ENCODE assay signal across 13 mouse cellular contexts in the genomic region with DNA sequence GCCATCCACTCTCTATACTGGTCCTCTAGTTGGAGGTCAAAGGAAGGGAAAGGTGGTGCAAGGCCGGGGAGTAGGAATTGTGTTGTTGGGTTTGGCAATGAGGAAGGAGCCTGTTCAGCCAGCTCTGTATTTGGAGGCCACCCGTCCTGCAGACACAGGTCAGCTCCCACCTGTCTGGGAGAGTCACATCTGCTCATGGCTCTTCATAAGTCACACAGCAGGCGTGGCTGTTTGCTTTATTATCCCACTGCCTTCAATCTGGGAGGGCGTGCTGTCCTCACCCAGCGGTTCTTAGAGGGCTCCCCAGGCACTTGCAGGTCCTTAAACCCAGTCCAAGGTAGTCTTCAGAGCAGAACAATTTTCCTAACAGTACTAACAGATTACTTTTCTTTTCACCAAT. TPM values are rescaled to one million over a fixed set of nuclear protein-coding genes. Genes with fewer than 3 reads are reported as not detected.
DNase-seq lines count a peak whose midpoint lies in the region; ATAC-seq and TF ChIP-seq lines count a peak whose summit lies in the region.
"Had no signal": no experiment of that assay in that cellular context is flagged by ENCODE, and none has a peak within 500 bp of the region (broad histone marks: within the 10 kb centered on the region; RNA-seq: fewer than 3 reads in every experiment).

No protein-coding gene starts in this region.

- no peak overlapping the region for H3K4me3 ChIP-seq in midbrain, embryonic 10.5 days
- no peak overlapping the region for H3K4me3 ChIP-seq in midbrain, embryonic 11.5 days (ENCODE audit: low read depth, low read length)
- no peak overlapping the region for H3K4me3 ChIP-seq in hindbrain, embryonic 14.5 days (replicated peaks; ENCODE audit: low read length)
- H3K4me3 ChIP-seq in midbrain, postnatal 0 days (ENCODE audit: low read depth, low read length) = no peak overlapping the region
- no peak overlapping the region for H3K4me3 ChIP-seq in forebrain, embryonic 12.5 days (replicated peaks)
- H3K4me3 ChIP-seq: embryonic facial prominence, embryonic 13.5 days had no signal

- H3K9ac ChIP-seq in midbrain, embryonic 11.5 days (ENCODE audit: low read length) = no peak overlapping the region
- no peak overlapping the region for H3K9ac ChIP-seq in hindbrain, embryonic 14.5 days
- no peak overlapping the region for H3K9ac ChIP-seq in midbrain, postnatal 0 days (replicated peaks; ENCODE audit: low read length, poor library complexity, severe bottlenecking)
- H3K9ac ChIP-seq in forebrain, embryonic 12.5 days = no peak overlapping the region
- H3K9ac ChIP-seq: embryonic facial prominence, embryonic 13.5 days had no signal

- no peaks in the 10 kb centered on the region for H3K9me3 ChIP-seq in midbrain, embryonic 10.5 days (replicated peaks)
- H3K9me3 ChIP-seq in midbrain, embryonic 11.5 days (ENCODE audit: control insufficient read depth, low read length) = no peaks in the 10 kb centered on the region
- no peaks in the 10 kb centered on the region for H3K9me3 ChIP-seq in hindbrain, embryonic 14.5 days (ENCODE audit: control insufficient read depth, low read length)
- no peaks in the 10 kb centered on the region for H3K9me3 ChIP-seq in midbrain, postnatal 0 days (ENCODE audit: low read length)
- H3K9me3 ChIP-seq in forebrain, embryonic 12.5 days = no peaks in the 10 kb centered on the region
- H3K9me3 ChIP-seq: embryonic facial prominence, embryonic 13.5 days had no signal

- 79% methylated on average over 5 of the region's 5 CpGs for WGBS in midbrain, embryonic 10.5 days
- WGBS in midbrain, embryonic 11.5 days = 78% methylated on average over 5 of the region's 5 CpGs
- 78% methylated on average over 5 of the region's 5 CpGs for WGBS in hindbrain, embryonic 14.5 days
- 79% methylated on average over 5 of the region's 5 CpGs for WGBS in midbrain, postnatal 0 days
- 81% methylated on average over 5 of the region's 5 CpGs for WGBS in forebrain, embryonic 12.5 days

- no peaks in the 10 kb centered on the region for H3K36me3 ChIP-seq in midbrain, embryonic 10.5 days
- H3K36me3 ChIP-seq in midbrain, embryonic 11.5 days (ENCODE audit: control insufficient read depth, insufficient read depth, low read length) = no peaks in the 10 kb centered on the region
- no peaks in the 10 kb centered on the region for H3K36me3 ChIP-seq in hindbrain, embryonic 14.5 days (replicated peaks; ENCODE audit: control insufficient read depth, insufficient read depth)
- H3K36me3 ChIP-seq in midbrain, postnatal 0 days (ENCODE audit: insufficient read depth, low read length) = no peaks in the 10 kb centered on the region
- H3K36me3 ChIP-seq in forebrain, embryonic 12.5 days (replicated peaks) = no peaks in the 10 kb centered on the region
- H3K36me3 ChIP-seq: embryonic facial prominence, embryonic 13.5 days had no signal

- TF ChIP-seq CTCF in midbrain, postnatal 0 days (IDR thresholded peaks at IDR 0.05) = no peak

- H3K27ac ChIP-seq in midbrain, embryonic 10.5 days (replicated peaks) = peak overlapping the region; percentile 56
- no peak overlapping the region for H3K27ac ChIP-seq in midbrain, embryonic 11.5 days (ENCODE audit: low read depth, low read length)
- peak overlapping the region; percentile 61 for H3K27ac ChIP-seq in hindbrain, embryonic 14.5 days
- peak overlapping the region; percentile 51 for H3K27ac ChIP-seq in midbrain, postnatal 0 days (ENCODE audit: low read depth, low read length)
- no peak overlapping the region for H3K27ac ChIP-seq in forebrain, embryonic 12.5 days
- H3K27ac ChIP-seq: embryonic facial prominence, embryonic 13.5 days had no signal

- H3K27me3 ChIP-seq in midbrain, embryonic 10.5 days (ENCODE audit: low read depth, poor library complexity, severe bottlenecking) = no peaks in the 10 kb centered on the region
- no peaks in the 10 kb centered on the region for H3K27me3 ChIP-seq in midbrain, embryonic 11.5 days (ENCODE audit: control insufficient read depth, insufficient read depth, low read length)
- no peaks in the 10 kb centered on the region for H3K27me3 ChIP-seq in hindbrain, embryonic 14.5 days (ENCODE audit: control insufficient read depth, insufficient read depth, low read length)
- H3K27me3 ChIP-seq in midbrain, postnatal 0 days (ENCODE audit: insufficient read depth, low read length) = no peaks in the 10 kb centered on the region
- H3K27me3 ChIP-seq in forebrain, embryonic 12.5 days = no peaks in the 10 kb centered on the region
- H3K27me3 ChIP-seq: CH12.LX; embryonic facial prominence, embryonic 13.5 days had no signal

- H3K4me1 ChIP-seq in midbrain, embryonic 10.5 days = peaks cover 22% of the 10 kb centered on the region
- no peaks in the 10 kb centered on the region for H3K4me1 ChIP-seq in midbrain, embryonic 11.5 days (ENCODE audit: control insufficient read depth, insufficient read depth, low read length)
- H3K4me1 ChIP-seq in hindbrain, embryonic 14.5 days (replicated peaks; ENCODE audit: control insufficient read depth, insufficient read depth, low read length) = peaks cover 12% of the 10 kb centered on the region
- 0 out of 2 replicates have a peak, but pooled peaks cover 5% of the 10 kb centered on the region for H3K4me1 ChIP-seq in midbrain, postnatal 0 days (ENCODE audit: insufficient read depth, low read length)
- H3K4me1 ChIP-seq in forebrain, embryonic 12.5 days = peaks cover 18% of the 10 kb centered on the region

- DNase-seq in midbrain, embryonic 10.5 days (ENCODE audit: low spot score) = no peak
- DNase-seq in midbrain, embryonic 11.5 days (ENCODE audit: low spot score, missing footprints) = no peak
- DNase-seq in hindbrain, embryonic 14.5 days (ENCODE audit: low spot score) = no peak
- DNase-seq in liver = peak; percentile 71
- DNase-seq in midbrain, postnatal 0 days (ENCODE audit: low spot score) = no peak
- DNase-seq in layer of hippocampus, adult 9-11 months = no peak
- DNase-seq in gastrocnemius, postnatal 25 days = no peak
- DNase-seq: heart, postnatal 36 days; spleen, adult 18-20 months had no signal

- no peak overlapping the region for H3K4me2 ChIP-seq in midbrain, embryonic 11.5 days
- H3K4me2 ChIP-seq in hindbrain, embryonic 14.5 days (replicated peaks) = no peak overlapping the region
- no peak overlapping the region for H3K4me2 ChIP-seq in midbrain, postnatal 0 days (ENCODE audit: low read depth, low read length, poor library complexity, severe bottlenecking)
- no peak overlapping the region for H3K4me2 ChIP-seq in forebrain, embryonic 12.5 days
- H3K4me2 ChIP-seq: embryonic facial prominence, embryonic 13.5 days had no signal

- no peak for ATAC-seq in midbrain, embryonic 11.5 days (ENCODE audit: low FRiP score)
- no peak for ATAC-seq in hindbrain, embryonic 14.5 days (ENCODE audit: low FRiP score)
- no peak for ATAC-seq in midbrain, postnatal 0 days (ENCODE audit: low FRiP score)
- ATAC-seq in forebrain, embryonic 12.5 days (ENCODE audit: low FRiP score) = no peak

RNA-seq across cellular contexts. Expression of gene Pcx, which starts 49.9 kb away (rescaled TPM):
- polyA plus RNA-seq in midbrain, embryonic 10.5 days (2016; fragmentation: Nextera tagmentation; extraction: Ambion mirVana) = 20.9 and 24.1 TPM in 2 replicates
- 13.8 and 14.0 TPM in 2 replicates for polyA plus RNA-seq in midbrain, embryonic 11.5 days (2014; fragmentation: Nextera tagmentation; extraction: Ambion mirVana)
- polyA plus RNA-seq in hindbrain, embryonic 14.5 days (2014; fragmentation: Nextera tagmentation; extraction: Ambion mirVana) = 27.5 and 31.3 TPM in 2 replicates
- 45.1 and 57.8 TPM in 2 replicates for total RNA-seq in midbrain, postnatal 0 days (2014; rRNA removed)
- polyA plus RNA-seq in midbrain, postnatal 0 days (2015; fragmentation: Nextera tagmentation; extraction: Ambion mirVana) = 32.0 and 41.2 TPM in 2 replicates
- 19.2 and 20.0 TPM in 2 replicates for polyA plus RNA-seq in forebrain, embryonic 12.5 days (2016; fragmentation: Nextera tagmentation; extraction: Ambion mirVana)
- total RNA-seq in gastrocnemius, postnatal 25 days (2021) = 10 to 100 TPM; 44.6 to 59.3 TPM
- total RNA-seq: monocyte, adult 5-6 weeks had no signal

RNA-seq across cellular contexts. Expression of gene Lrfn4, which starts 55.3 kb away (rescaled TPM):
- 5.6 and 6.5 TPM in 2 replicates for polyA plus RNA-seq in midbrain, embryonic 10.5 days (2016; fragmentation: Nextera tagmentation; extraction: Ambion mirVana)
- polyA plus RNA-seq in midbrain, embryonic 11.5 days (2014; fragmentation: Nextera tagmentation; extraction: Ambion mirVana) = 7.5 and 7.6 TPM in 2 replicates
- polyA plus RNA-seq in hindbrain, embryonic 14.5 days (2014; fragmentation: Nextera tagmentation; extraction: Ambion mirVana) = 17.9 and 18.9 TPM in 2 replicates
- total RNA-seq in midbrain, postnatal 0 days (2014; rRNA removed) = 164 TPM in 2 replicates
- 15.4 and 17.1 TPM in 2 replicates for polyA plus RNA-seq in midbrain, postnatal 0 days (2015; fragmentation: Nextera tagmentation; extraction: Ambion mirVana)
- 11.4 and 13.3 TPM in 2 replicates for polyA plus RNA-seq in forebrain, embryonic 12.5 days (2016; fragmentation: Nextera tagmentation; extraction: Ambion mirVana)
- 1 to 10 TPM; 1.4 to 1.5 TPM for total RNA-seq in gastrocnemius, postnatal 25 days (2021)
- total RNA-seq: monocyte, adult 5-6 weeks had no signal

Comparison
In these comparisons a context has a peak if more than half of its experiments do, and no peak if none do; other contexts are left out.
1. H3K27ac ChIP-seq: peak in midbrain, embryonic 10.5 days (single experiment), hindbrain, embryonic 14.5 days (single experiment) and midbrain, postnatal 0 days (single experiment); none in midbrain, embryonic 11.5 days (single experiment) and forebrain, embryonic 12.5 days (single experiment).